Mouse (Mus musculus) stomach, embryonic 15.5 days (tissue): ENCODE measurements around the gene Mapk1ip1l. TPM values are rescaled to one million over a fixed set of nuclear protein-coding genes. Genes with fewer than 3 reads are reported as not detected.

ENCODE experiments used
- ATAC-seq: fragments of 200-750 bp; cut with Nextera tagmentation; 2 replicates; pipeline ENCODE4 v1.8.0; 2017; ENCODE audit warnings: low read depth, moderate number of reproducible peaks, moderate TSS enrichment; ENCODE audit not compliant: insufficient read depth, low FRiP score
- H3K27ac ChIP-seq: fragments of 300-500 bp; sonication (generic); 2 replicates; pipeline ENCODE4 v1.5.1; 2015; ENCODE audit warnings: mild to moderate bottlenecking, inconsistent platforms
- H3K27me3 ChIP-seq: fragments of 300-500 bp; sonication (generic); replicated peaks from 2 replicates; pipeline ENCODE4 v1.6.1; 2015; ENCODE audit warnings: inconsistent platforms
- H3K36me3 ChIP-seq: fragments of 300-500 bp; sonication (generic); 2 replicates; pipeline ENCODE4 v1.6.1; 2015; ENCODE audit warnings: inconsistent platforms
- H3K4me1 ChIP-seq: fragments of 300-500 bp; sonication (generic); 2 replicates; pipeline ENCODE4 v1.6.1; 2015; ENCODE audit warnings: inconsistent platforms
- H3K4me2 ChIP-seq: fragments of 300-500 bp; sonication (generic); 2 replicates; pipeline ENCODE4 v1.6.1; 2015; ENCODE audit warnings: mild to moderate bottlenecking, inconsistent platforms
- H3K4me3 ChIP-seq: fragments of 300-500 bp; sonication (generic); replicated peaks from 2 replicates; pipeline ENCODE4 v1.5.1; 2015; ENCODE audit warnings: inconsistent platforms
- H3K9ac ChIP-seq: fragments of 300-500 bp; sonication (generic); 2 replicates; pipeline ENCODE4 v1.6.1; 2015; ENCODE audit warnings: inconsistent platforms
- H3K9me3 ChIP-seq: fragments of 300-500 bp; sonication (generic); 2 replicates; pipeline ENCODE4 v1.6.1; 2016; ENCODE audit warnings: inconsistent platforms
- WGBS: fragments of 180-500 bp; shearing (Covaris S2); methylation state at CpG from one replicate; pipeline ENCODE4 v1.1.7; 2015; 5-methylcytosine and 5-hydroxymethylcytosine counted together
- polyA plus RNA-seq: library from polyadenylated mRNA; unstranded; fragments of >200 nt; fragmentation: Nextera tagmentation; extraction: Ambion mirVana; gene quantifications from 2 replicates; pipeline ENCODE4 v1.2.1, GENCODE M21; 2015

Gene Mapk1ip1l
- polyA plus RNA-seq, 1 experiment from 2014 or later = 55.3 TPM

- Histone ChIP-seq H3K36me3 (no peaks in the 10 kb centered on the region), H3K9me3 (no peaks in the 10 kb centered on the region), H3K4me1 (0 out of 2 replicates have a peak, but pooled peaks cover 2% of the 10 kb centered on the region), H3K4me2 (no peak overlapping the region), H3K27me3 (no peaks in the 10 kb centered on the region), H3K27ac (no peak overlapping the region), H3K4me3 (no peak overlapping the region), H3K9ac (no peak overlapping the region)
- ATAC-seq = no peak
- 47% methylated on average over 7 of the region's 7 CpGs for WGBS
Measured at GRCm38 (mm10) chr14:47283568-47283967, 14.5 kb upstream of the Mapk1ip1l start.

DNA sequence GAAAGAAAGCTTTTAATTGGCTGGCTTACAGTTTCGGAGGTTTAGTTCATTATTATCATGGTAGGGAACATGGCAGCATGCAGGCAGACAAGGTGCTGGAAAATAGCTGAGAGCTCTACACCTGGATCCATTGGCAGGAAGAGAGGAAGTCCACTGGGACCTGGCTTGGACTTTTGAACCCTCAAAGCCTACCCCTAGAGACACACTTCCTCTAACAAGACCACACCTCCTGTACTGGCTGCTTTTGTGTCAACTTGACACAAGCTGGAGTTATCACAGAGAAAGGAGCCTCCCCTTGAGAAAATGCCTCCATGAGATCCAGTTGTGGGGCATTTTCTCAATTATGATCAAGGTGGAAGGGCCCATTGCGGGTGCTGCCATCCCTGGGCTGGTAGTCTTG, 12.8 kb upstream of the Mapk1ip1l start:
- ATAC-seq = no peak
- H3K4me3 ChIP-seq = no peak overlapping the region
- 0 out of 2 replicates have a peak, but pooled peaks cover 2% of the 10 kb centered on the region for H3K4me1 ChIP-seq
- H3K27ac ChIP-seq = no peak overlapping the region
- no peak overlapping the region for H3K9ac ChIP-seq
- H3K9me3 ChIP-seq = no peaks in the 10 kb centered on the region
- 96% methylated on average over 2 of the region's 2 CpGs for WGBS
- H3K27me3 ChIP-seq = no peaks in the 10 kb centered on the region
- 0 out of 2 replicates have a peak, but pooled peaks cover 5% of the 10 kb centered on the region for H3K36me3 ChIP-seq
- no peak overlapping the region for H3K4me2 ChIP-seq

DNA sequence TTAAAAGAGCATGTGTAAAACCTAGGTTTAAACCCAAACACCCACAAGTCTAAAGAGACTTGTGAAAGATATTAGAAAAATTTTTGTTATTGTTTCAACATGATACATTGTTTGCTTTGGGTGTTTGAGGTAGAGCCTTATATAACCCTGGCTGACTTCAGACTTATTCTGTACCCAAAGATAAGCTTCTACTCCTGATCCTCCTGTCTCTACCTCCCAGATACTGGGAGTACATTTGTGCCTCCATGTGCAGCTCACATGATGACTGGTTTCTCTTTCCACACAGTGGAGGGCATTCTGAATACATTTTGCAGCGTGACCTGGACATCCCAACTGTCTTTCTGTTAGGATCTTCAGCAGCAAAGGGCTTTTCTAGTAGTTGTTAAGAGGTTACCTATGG, 11.9 kb upstream of the Mapk1ip1l start:
- Histone ChIP-seq H3K4me1 (0 out of 2 replicates have a peak, but pooled peaks cover 2% of the 10 kb centered on the region), H3K36me3 (0 out of 2 replicates have a peak, but pooled peaks cover 5% of the 10 kb centered on the region), H3K9me3 (no peaks in the 10 kb centered on the region), H3K27me3 (no peaks in the 10 kb centered on the region), H3K9ac (no peak overlapping the region), H3K4me2 (no peak overlapping the region), H3K4me3 (no peak overlapping the region), H3K27ac (no peak overlapping the region)
- WGBS = 84% methylated on average over 1 of the region's 1 CpGs
- no peak for ATAC-seq

- WGBS = 80% methylated on average over 4 of the region's 5 CpGs
- Histone ChIP-seq H3K27me3 (no peaks in the 10 kb centered on the region), H3K9me3 (no peaks in the 10 kb centered on the region), H3K27ac (no peak overlapping the region), H3K9ac (no peak overlapping the region), H3K4me2 (no peak overlapping the region), H3K36me3 (0 out of 2 replicates have a peak, but pooled peaks cover 5% of the 10 kb centered on the region), H3K4me1 (0 out of 2 replicates have a peak, but pooled peaks cover 2% of the 10 kb centered on the region), H3K4me3 (no peak overlapping the region)
- no peak for ATAC-seq
Measured at GRCm38 (mm10) chr14:47287021-47287420, 11.0 kb upstream of the Mapk1ip1l start.

DNA sequence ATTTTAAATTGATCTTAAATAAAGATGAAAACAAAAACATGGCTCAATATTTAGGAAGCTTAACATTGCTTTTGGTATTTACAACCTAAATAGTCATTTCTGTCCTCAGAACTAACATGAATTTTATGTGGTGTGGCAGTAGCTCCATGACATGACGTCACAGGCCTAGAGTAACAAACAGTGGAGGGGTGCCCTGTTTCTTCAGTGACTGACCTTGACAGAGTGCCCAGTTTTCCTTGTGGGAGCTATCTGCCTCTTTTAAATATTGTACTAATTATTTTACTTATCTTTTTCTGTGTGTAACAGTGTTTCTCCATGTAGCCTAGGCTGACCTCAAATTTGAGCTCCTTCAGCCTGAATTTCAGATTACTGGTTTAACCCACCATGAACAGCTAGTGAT, 6.3 kb upstream of the Mapk1ip1l start:
- no peak overlapping the region for H3K9ac ChIP-seq
- 73% methylated on average over 1 of the region's 1 CpGs for WGBS

DNA sequence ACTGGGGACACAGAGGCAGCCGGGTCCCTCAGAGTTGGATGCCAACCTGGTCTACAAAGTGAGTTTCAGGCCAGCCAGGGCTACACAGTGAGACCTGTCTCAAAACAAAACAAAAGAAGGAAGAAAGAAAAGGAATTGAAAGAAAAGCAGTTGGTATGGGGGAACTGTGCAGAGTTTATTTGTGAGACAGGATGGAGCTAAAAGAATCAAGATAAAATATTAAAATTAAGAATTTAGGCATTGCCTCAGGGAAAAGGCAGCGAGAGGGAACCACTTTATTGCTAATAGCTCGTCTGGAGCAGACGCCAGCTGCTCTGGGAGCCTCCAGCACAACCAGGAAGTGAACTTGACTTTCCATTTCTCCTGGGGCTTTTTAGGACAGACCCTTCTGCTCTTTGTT, 3.9 kb upstream of the Mapk1ip1l start:
- H3K36me3 ChIP-seq = 0 out of 2 replicates have a peak, but pooled peaks cover 5% of the 10 kb centered on the region
- no peak overlapping the region for H3K27ac ChIP-seq
- 37% methylated on average over 4 of the region's 4 CpGs for WGBS
- H3K4me1 ChIP-seq = 0 out of 2 replicates have a peak, but pooled peaks cover 7% of the 10 kb centered on the region
- no peak overlapping the region for H3K4me3 ChIP-seq
- no peak overlapping the region for H3K9ac ChIP-seq
- H3K9me3 ChIP-seq = no peaks in the 10 kb centered on the region
- no peaks in the 10 kb centered on the region for H3K27me3 ChIP-seq
- ATAC-seq = no peak
- no peak overlapping the region for H3K4me2 ChIP-seq

More for the DNA sequence above, 6.3 kb upstream of the Mapk1ip1l start:
- H3K9me3 ChIP-seq = no peaks in the 10 kb centered on the region
- H3K36me3 ChIP-seq = 0 out of 2 replicates have a peak, but pooled peaks cover 5% of the 10 kb centered on the region
- no peak overlapping the region for H3K4me2 ChIP-seq
- no peak for ATAC-seq
- H3K4me3 ChIP-seq = no peak overlapping the region
- H3K27ac ChIP-seq = no peak overlapping the region
- H3K4me1 ChIP-seq = no peaks in the 10 kb centered on the region
- H3K27me3 ChIP-seq = no peaks in the 10 kb centered on the region

DNA sequence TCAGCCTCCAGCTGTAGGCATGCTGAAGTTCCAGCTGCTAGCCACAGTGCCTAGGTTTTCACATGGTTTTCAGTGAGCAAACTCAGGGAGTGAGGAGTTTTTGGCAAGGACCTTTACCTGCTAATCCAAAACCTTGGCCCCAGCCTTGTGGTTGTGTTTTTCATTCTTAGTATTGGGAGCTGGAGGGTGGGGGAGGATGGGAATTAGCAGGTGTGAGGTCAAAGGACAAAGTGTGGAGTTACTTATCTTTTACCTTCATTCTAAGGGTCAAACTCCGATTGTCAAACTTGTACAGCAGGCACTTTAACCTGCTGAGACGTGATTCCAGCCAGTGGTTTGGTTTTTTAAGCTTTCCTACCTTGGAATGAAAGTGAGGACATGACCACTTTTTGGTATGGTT, 1.8 kb upstream of the Mapk1ip1l start:
- no peak for ATAC-seq
- H3K4me2 ChIP-seq = no peak overlapping the region
- H3K9ac ChIP-seq = no peak overlapping the region
- no peaks in the 10 kb centered on the region for H3K27me3 ChIP-seq
- no peaks in the 10 kb centered on the region for H3K9me3 ChIP-seq
- peaks cover 17% of the 10 kb centered on the region; the same call in 1 of the 2 replicates for H3K4me1 ChIP-seq
- 47% methylated on average over 2 of the region's 2 CpGs for WGBS
- H3K4me3 ChIP-seq = no peak overlapping the region
- H3K36me3 ChIP-seq = no peaks in the 10 kb centered on the region
- peak overlapping the region; percentile 48; the same call in 1 of the 2 replicates for H3K27ac ChIP-seq

DNA sequence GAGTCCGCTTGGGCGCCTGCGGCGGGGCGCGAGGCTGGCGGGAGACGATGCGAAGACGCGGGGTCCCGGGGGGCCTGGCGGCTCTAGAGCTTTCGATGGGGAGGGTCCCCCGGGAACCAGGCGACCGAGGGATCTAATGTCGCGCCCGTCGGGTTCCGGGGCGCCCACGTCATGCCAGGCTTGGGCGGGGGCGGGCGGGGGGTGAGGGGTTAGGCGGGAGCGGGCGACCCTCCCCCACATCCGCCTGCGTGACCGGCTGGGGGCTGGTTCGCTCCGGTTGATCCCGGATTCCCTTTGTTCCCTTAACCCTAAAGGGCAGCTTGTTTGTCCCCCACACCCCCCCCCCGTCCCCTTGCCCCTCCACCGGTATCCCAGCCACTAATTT, 334 bp downstream of the Mapk1ip1l start:
- under 1% methylated on average over 32 of the region's 38 CpGs for WGBS
- no peaks in the 10 kb centered on the region for H3K36me3 ChIP-seq
- H3K4me2 ChIP-seq = peak overlapping the region; percentile 57
- H3K9me3 ChIP-seq = no peaks in the 10 kb centered on the region
- ATAC-seq = peak; percentile 29; the same call in 1 of the 2 replicates
- peak overlapping the region; percentile 98 for H3K4me3 ChIP-seq
- peak overlapping the region; percentile 95 for H3K27ac ChIP-seq
- H3K4me1 ChIP-seq = peaks cover 17% of the 10 kb centered on the region; the same call in 1 of the 2 replicates
- no peaks in the 10 kb centered on the region for H3K27me3 ChIP-seq
- H3K9ac ChIP-seq = peak overlapping the region; percentile 95

GRCm38 (mm10) chr14:47298819-47299261, 774 bp downstream of the Mapk1ip1l start:
- ATAC-seq = peak; percentile 32; the same call in 1 of the 2 replicates
- Histone ChIP-seq H3K9me3 (no peaks in the 10 kb centered on the region), H3K4me3 (peak overlapping the region; percentile 98), H3K27me3 (no peaks in the 10 kb centered on the region), H3K36me3 (no peaks in the 10 kb centered on the region), H3K4me1 (peaks cover 17% of the 10 kb centered on the region; the same call in 1 of the 2 replicates), H3K27ac (peak overlapping the region; percentile 95), H3K4me2 (peak overlapping the region; percentile 57), H3K9ac (peak overlapping the region; percentile 95)
- WGBS = under 1% methylated on average over 15 of the region's 15 CpGs

DNA sequence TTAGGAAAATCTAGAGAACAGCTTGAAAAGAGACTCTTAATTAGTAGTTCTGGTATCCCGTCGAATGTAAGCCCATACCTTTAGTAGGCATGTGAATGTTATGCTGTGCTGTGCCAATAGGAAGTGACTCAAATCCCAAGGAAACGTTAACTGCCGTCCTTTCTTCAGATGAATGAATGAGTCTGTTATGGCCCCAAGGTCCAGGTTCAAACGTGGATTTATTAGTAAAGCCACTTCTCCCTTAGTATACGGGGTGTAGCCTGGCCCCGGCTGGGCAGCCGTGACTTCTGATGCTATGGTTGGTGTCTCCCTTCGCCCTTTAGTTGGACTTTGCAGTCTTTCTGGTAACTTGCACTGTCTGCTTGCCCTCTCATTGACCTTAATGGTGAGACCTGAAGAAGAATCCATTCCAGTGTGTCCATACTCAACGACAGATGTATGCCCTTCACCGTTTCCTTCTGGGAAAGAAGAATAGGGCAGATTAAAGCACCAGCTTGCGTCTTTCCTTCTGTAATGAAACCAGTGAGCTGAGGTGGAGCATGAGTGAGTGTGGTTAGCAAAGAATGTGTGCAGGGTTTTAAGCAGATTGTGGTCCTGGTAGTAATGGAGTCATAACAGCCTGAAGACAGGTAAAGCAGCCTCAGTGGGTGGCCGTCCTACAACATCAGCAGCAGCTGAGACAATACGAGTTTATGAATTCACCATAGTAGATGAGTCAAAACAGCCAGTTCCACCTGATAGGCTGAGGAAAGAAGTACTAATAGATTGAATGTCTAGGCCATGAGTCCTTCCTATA, 5.0 kb downstream of the Mapk1ip1l start:
- H3K27me3 ChIP-seq = no peaks in the 10 kb centered on the region
- no peak for ATAC-seq
- peaks cover 10% of the 10 kb centered on the region; the same call in 1 of the 2 replicates for H3K4me1 ChIP-seq
- H3K9me3 ChIP-seq = no peaks in the 10 kb centered on the region
- no peak overlapping the region for H3K4me2 ChIP-seq
- H3K4me3 ChIP-seq = no peak overlapping the region
- WGBS = 74% methylated on average over 14 of the region's 14 CpGs
- no peaks in the 10 kb centered on the region for H3K36me3 ChIP-seq
- no peak overlapping the region for H3K9ac ChIP-seq
- no peak overlapping the region for H3K27ac ChIP-seq

- H3K4me3 ChIP-seq = no peak overlapping the region
- no peak for ATAC-seq
- H3K27ac ChIP-seq = no peak overlapping the region
- no peaks in the 10 kb centered on the region for H3K27me3 ChIP-seq
- WGBS = 89% methylated on average over 6 of the region's 6 CpGs
- peaks cover 5% of the 10 kb centered on the region; the same call in 1 of the 2 replicates for H3K36me3 ChIP-seq
- H3K9me3 ChIP-seq = no peaks in the 10 kb centered on the region
- H3K4me2 ChIP-seq = no peak overlapping the region
- H3K9ac ChIP-seq = no peak overlapping the region
- peaks cover 3% of the 10 kb centered on the region; the same call in 1 of the 2 replicates for H3K4me1 ChIP-seq
Measured at GRCm38 (mm10) chr14:47304814-47305405, 6.8 kb downstream of the Mapk1ip1l start.

- 66% methylated on average over 4 of the region's 4 CpGs for WGBS
- H3K9ac ChIP-seq = no peak overlapping the region
- H3K27me3 ChIP-seq = no peaks in the 10 kb centered on the region
- H3K9me3 ChIP-seq = no peaks in the 10 kb centered on the region
- no peak overlapping the region for H3K4me2 ChIP-seq
- no peak overlapping the region for H3K27ac ChIP-seq
- H3K4me3 ChIP-seq = no peak overlapping the region
- ATAC-seq = no peak
- H3K4me1 ChIP-seq = no peaks in the 10 kb centered on the region
- peaks cover 15% of the 10 kb centered on the region for H3K36me3 ChIP-seq
Measured at GRCm38 (mm10) chr14:47305933-47306332, 7.9 kb downstream of the Mapk1ip1l start.
